Mouse (Mus musculus): ENCODE data around the gene Extl1. TPM values are rescaled to one million over a fixed set of nuclear protein-coding genes. Genes with fewer than 3 reads are reported as not detected.

Extl1 gene
- polyA plus RNA-seq, 2 experiments: 0.11 to 0.16 TPM

DNA sequence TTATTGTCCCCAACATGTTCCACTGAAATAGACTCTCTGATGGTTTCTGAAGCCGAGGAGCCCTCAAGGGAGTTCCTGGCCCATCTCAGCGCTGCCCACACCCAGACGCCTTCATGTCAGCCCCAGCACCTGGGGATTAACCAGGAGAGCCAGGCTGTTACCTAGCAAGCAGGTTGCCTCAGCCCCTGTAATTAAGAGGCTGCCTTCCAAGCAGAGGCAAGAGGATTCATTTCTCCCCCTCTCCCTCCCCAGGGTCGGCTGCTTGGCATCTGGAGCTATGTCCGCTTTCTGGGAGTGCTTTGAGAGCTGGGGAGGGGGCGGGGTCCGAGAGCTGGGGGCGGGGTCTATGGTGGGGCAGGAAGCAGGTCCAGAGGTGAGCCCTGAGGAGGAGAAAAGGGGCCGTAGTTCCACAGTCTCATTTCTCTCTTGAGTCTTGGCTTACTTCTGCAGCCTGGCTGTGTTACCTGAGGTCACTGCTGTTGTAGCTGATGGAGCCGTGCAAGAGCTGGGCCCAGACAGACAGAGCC lies 5.5 kb downstream of the Extl1 start:
- 35% methylated on average over 10 of the region's 10 CpGs for WGBS (ENCODE audit: insufficient replicate concordance)
- Histone ChIP-seq H3K4me1 (replicated peaks; ENCODE audit: control insufficient read depth in 2 of 2, insufficient read depth in 2 of 2, low read length in 1 of 2) (no peaks in the 10 kb centered on the region), H3K9me3 (ENCODE audit: control insufficient read depth, low read length) (no peaks in the 10 kb centered on the region), H3K27ac (no peak overlapping the region), H3K4me2 (ENCODE audit: low read depth) (no peak overlapping the region), H3K9ac (replicated peaks) (no peak overlapping the region), H3K36me3 (replicated peaks; ENCODE audit: control insufficient read depth, insufficient read depth, low read depth) (no peaks in the 10 kb centered on the region), H3K4me3 (ENCODE audit: insufficient read depth in 1 of 2, low read depth in 2 of 2, low read length in 2 of 2) (no peak overlapping the region), H3K27me3 (ENCODE audit: control insufficient read depth, insufficient read depth, low read length) (peaks cover 1% of the 10 kb centered on the region; the same call in 1 of the 2 replicates)
- ATAC-seq (ENCODE audit: insufficient read depth): no peak
- no peak for DNase-seq (ENCODE audit: low read depth in 3 of 3, low spot score in 3 of 3)
- TF ChIP-seq EP300 (IDR thresholded peaks at IDR 0.05; ENCODE audit: low read depth) (no peak), CTCF (IDR thresholded peaks at IDR 0.05; ENCODE audit: low read depth) (no peak)

DNA sequence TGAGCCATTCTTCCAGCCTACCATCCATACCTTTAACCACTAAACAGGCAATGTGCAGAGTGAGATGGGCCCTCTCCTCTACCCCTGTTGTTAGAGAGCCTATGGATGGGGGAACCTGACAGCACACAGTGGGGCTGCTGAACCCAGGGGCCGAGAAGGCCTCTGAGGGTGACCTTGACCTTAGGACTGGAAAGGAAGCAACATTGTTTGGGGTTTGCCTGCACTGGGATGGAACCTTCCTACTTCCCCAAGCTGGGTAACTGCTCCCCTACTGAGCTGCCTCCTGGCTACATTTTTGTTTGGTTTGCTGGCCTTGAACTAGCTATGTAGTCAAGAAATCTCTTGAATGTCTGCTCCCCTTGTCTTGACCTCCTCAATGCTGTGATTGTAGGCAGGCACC lies 9.3 kb downstream of the Extl1 start:
- 17% methylated on average over 1 of the region's 1 CpGs for WGBS (ENCODE audit: insufficient replicate concordance)
- Histone ChIP-seq H3K27me3 (ENCODE audit: control insufficient read depth, insufficient read depth, low read length) (peaks cover 26% of the 10 kb centered on the region), H3K4me3 (ENCODE audit: insufficient read depth in 1 of 2, low read depth in 2 of 2, low read length in 2 of 2) (no peak overlapping the region), H3K4me2 (ENCODE audit: low read depth) (no peak overlapping the region), H3K9ac (replicated peaks) (no peak overlapping the region), H3K36me3 (replicated peaks; ENCODE audit: control insufficient read depth, insufficient read depth, low read depth) (no peaks in the 10 kb centered on the region), H3K27ac (no peak overlapping the region), H3K4me1 (replicated peaks; ENCODE audit: control insufficient read depth in 2 of 2, insufficient read depth in 2 of 2, low read length in 1 of 2) (no peaks in the 10 kb centered on the region), H3K9me3 (ENCODE audit: control insufficient read depth, low read length) (no peaks in the 10 kb centered on the region)
- TF ChIP-seq CTCF (IDR thresholded peaks at IDR 0.05; ENCODE audit: low read depth): no peak
- no peak for TF ChIP-seq EP300 (IDR thresholded peaks at IDR 0.05; ENCODE audit: low read depth)
- ATAC-seq (ENCODE audit: insufficient read depth) (no peak), DNase-seq (ENCODE audit: low read depth in 3 of 3, low spot score in 3 of 3) (no peak)

DNA sequence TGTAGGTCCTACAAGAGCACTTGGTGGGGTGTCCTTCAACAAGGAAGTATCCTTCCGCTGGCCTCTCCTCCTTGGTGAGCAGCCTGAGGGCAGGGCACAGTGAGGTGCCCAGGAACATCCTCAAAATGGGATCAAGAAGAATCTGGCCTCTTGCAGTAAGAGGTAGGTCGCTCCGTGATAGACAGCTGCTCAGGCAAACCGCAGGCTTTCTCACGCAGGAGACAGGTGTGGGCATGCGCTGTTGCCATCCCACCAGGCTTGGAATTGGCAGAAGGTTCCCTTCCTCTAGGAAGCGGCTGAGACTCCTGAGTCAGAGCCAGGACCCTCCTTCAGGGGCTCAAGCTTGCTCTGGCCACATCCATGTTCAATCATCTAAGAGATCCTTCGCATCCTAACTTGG lies 10.4 kb downstream of the Extl1 start:
- Histone ChIP-seq H3K27ac (no peak overlapping the region), H3K4me2 (ENCODE audit: low read depth) (no peak overlapping the region), H3K4me1 (replicated peaks; ENCODE audit: control insufficient read depth in 2 of 2, insufficient read depth in 2 of 2, low read length in 1 of 2) (no peaks in the 10 kb centered on the region), H3K9me3 (ENCODE audit: control insufficient read depth, low read length) (no peaks in the 10 kb centered on the region), H3K4me3 (ENCODE audit: insufficient read depth in 1 of 2, low read depth in 2 of 2, low read length in 2 of 2) (no peak overlapping the region), H3K27me3 (ENCODE audit: control insufficient read depth, insufficient read depth, low read length) (peaks cover 26% of the 10 kb centered on the region), H3K36me3 (replicated peaks; ENCODE audit: control insufficient read depth, insufficient read depth, low read depth) (no peaks in the 10 kb centered on the region), H3K9ac (replicated peaks) (no peak overlapping the region)
- no peak for TF ChIP-seq CTCF (IDR thresholded peaks at IDR 0.05; ENCODE audit: low read depth)
- TF ChIP-seq EP300 (IDR thresholded peaks at IDR 0.05; ENCODE audit: low read depth): no peak
- DNase-seq (ENCODE audit: low read depth in 3 of 3, low spot score in 3 of 3) (no peak), ATAC-seq (ENCODE audit: insufficient read depth) (no peak)
- 74% methylated on average over 8 of the region's 8 CpGs for WGBS (ENCODE audit: insufficient replicate concordance)

DNA sequence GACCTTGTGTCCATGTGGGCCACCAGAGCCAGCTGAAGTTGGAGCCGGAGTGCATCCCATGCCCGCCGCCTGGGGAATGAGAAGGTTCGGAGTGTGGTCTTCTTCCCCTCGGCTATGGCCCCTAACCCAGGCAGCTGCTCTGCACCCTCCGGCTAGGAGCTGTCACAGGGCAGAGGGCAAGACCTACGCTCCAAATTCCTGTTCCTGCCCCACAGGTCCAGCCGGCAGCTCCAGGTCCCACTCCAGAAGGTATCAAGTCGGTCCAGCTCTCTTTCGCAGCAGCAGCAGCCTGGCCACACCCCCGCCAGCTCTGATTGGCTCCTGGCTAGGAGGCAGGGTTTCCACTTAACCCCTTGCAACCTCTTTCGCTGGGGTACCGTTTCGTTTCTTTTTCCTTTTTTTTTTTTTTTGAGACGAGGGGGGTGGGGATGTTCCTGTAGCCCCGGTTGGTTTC lies 11.3 kb downstream of the Extl1 start:
- H3K4me1 ChIP-seq (replicated peaks; ENCODE audit: control insufficient read depth in 2 of 2, insufficient read depth in 2 of 2, low read length in 1 of 2): no peaks in the 10 kb centered on the region
- no peak for ATAC-seq (ENCODE audit: insufficient read depth)
- peak overlapping the region; percentile 38 to 47 for H3K4me3 ChIP-seq (ENCODE audit: insufficient read depth in 1 of 2, low read depth in 2 of 2, low read length in 2 of 2)
- H3K9me3 ChIP-seq (ENCODE audit: control insufficient read depth, low read length): no peaks in the 10 kb centered on the region
- TF ChIP-seq EP300 (IDR thresholded peaks at IDR 0.05; ENCODE audit: low read depth): no peak
- no peak for TF ChIP-seq CTCF (IDR thresholded peaks at IDR 0.05; ENCODE audit: low read depth)
- no peak overlapping the region for H3K9ac ChIP-seq (replicated peaks)
- DNase-seq (ENCODE audit: low read depth in 3 of 3, low spot score in 3 of 3): peak in 1 of 3 experiments; percentile 33
- H3K27ac ChIP-seq: no peak overlapping the region
- 1% methylated on average over 16 of the region's 16 CpGs for WGBS (ENCODE audit: insufficient replicate concordance)
- peaks cover 26% of the 10 kb centered on the region for H3K27me3 ChIP-seq (ENCODE audit: control insufficient read depth, insufficient read depth, low read length)
- peak overlapping the region; percentile 52 for H3K4me2 ChIP-seq (ENCODE audit: low read depth)
- H3K36me3 ChIP-seq (replicated peaks; ENCODE audit: control insufficient read depth, insufficient read depth, low read depth): no peaks in the 10 kb centered on the region

DNA sequence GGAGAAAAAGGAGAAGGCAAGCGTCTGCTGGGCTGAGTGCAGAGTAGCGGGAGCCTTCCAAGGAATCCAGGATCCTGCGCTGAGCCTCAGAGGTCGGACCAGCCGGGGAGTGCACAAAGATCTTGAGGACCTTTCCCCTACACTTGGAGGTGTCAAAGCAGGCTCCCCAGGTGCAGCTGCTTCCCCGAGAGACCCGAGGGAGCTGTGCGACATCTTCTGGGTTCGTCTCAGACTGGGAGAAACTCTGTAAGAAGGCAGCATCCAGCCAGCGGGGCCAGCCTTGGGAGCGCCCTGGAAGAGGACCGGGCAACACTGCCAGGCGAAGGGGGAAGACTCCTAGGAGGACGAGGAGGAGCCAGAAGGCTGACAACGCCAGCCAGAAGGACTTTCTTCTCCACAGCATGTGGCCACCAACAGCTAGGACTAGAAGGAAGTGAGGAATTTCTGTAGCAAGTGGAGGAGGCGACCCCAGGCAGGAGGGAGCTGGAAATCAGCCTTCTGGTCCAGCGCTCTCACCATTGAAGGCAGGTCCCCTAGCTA lies 12.3 kb downstream of the Extl1 start:
- ATAC-seq (ENCODE audit: insufficient read depth): no peak
- H3K4me3 ChIP-seq (ENCODE audit: insufficient read depth in 1 of 2, low read depth in 2 of 2, low read length in 2 of 2): no peak overlapping the region
- peaks cover 26% of the 10 kb centered on the region for H3K27me3 ChIP-seq (ENCODE audit: control insufficient read depth, insufficient read depth, low read length)
- H3K9me3 ChIP-seq (ENCODE audit: control insufficient read depth, low read length): no peaks in the 10 kb centered on the region
- H3K9ac ChIP-seq (replicated peaks): no peak overlapping the region
- H3K27ac ChIP-seq: no peak overlapping the region
- H3K36me3 ChIP-seq (replicated peaks; ENCODE audit: control insufficient read depth, insufficient read depth, low read depth): no peaks in the 10 kb centered on the region
- DNase-seq (ENCODE audit: low read depth in 3 of 3, low spot score in 3 of 3): no peak
- H3K4me1 ChIP-seq (replicated peaks; ENCODE audit: control insufficient read depth in 2 of 2, insufficient read depth in 2 of 2, low read length in 1 of 2): no peaks in the 10 kb centered on the region
- WGBS (ENCODE audit: insufficient replicate concordance): 1% methylated on average over 17 of the region's 17 CpGs
- no peak for TF ChIP-seq EP300 (IDR thresholded peaks at IDR 0.05; ENCODE audit: low read depth)
- no peak for TF ChIP-seq CTCF (IDR thresholded peaks at IDR 0.05; ENCODE audit: low read depth)
- H3K4me2 ChIP-seq (ENCODE audit: low read depth): peak overlapping the region; percentile 52; the same call in 1 of the 2 replicates
